Mouse (Mus musculus): ENCODE measurements around the gene Rnf216. TPM values are rescaled to one million over a fixed set of nuclear protein-coding genes. Genes with fewer than 3 reads are reported as not detected.

Gene Rnf216
- polyA plus RNA-seq, 1 experiment from 2014 or later: 37.6 TPM

GRCm38 (mm10) chr5:143129101-143129500 lies 16.3 kb upstream of the Rnf216 start:
- Histone ChIP-seq H3K27ac (no peak overlapping the region), H3K27me3 (no peaks in the 10 kb centered on the region), H3K9me3 (no peaks in the 10 kb centered on the region), H3K4me2 (no peak overlapping the region), H3K4me3 (no peak overlapping the region), H3K4me1 (no peaks in the 10 kb centered on the region), H3K36me3 (no peaks in the 10 kb centered on the region), H3K9ac (no peak overlapping the region)
- ATAC-seq (ENCODE audit: borderline replicate concordance, extremely low read depth, low FRiP score, low TSS enrichment): no peak
- 91% methylated on average over 16 of the region's 16 CpGs for WGBS

DNA sequence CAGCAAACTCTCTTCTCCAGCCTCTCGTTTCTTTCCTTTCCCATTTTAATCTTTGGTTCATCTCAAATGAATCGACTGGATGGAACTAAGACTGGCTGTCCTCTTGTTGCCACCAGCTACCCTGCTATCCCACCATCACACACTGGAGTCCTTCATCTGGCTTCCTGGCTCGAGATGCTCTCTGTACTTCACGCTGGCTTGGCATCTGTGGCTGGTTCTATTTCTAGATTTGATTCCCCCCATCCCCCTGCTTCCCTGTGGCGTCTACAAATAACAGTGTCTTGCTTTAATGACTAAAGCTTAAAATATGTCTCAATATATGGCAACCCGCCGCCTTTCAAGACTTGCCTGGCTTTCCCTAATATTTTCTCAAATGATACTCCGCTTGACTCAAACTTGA lies 15.0 kb upstream of the Rnf216 start:
- H3K9me3 ChIP-seq: no peaks in the 10 kb centered on the region
- H3K36me3 ChIP-seq: no peaks in the 10 kb centered on the region
- no peak for ATAC-seq (ENCODE audit: borderline replicate concordance, extremely low read depth, low FRiP score, low TSS enrichment)
- no peaks in the 10 kb centered on the region for H3K27me3 ChIP-seq
- H3K4me1 ChIP-seq: no peaks in the 10 kb centered on the region
- no peak overlapping the region for H3K27ac ChIP-seq
- H3K4me3 ChIP-seq: no peak overlapping the region
- 77% methylated on average over 8 of the region's 8 CpGs for WGBS
- no peak overlapping the region for H3K4me2 ChIP-seq
- H3K9ac ChIP-seq: no peak overlapping the region

DNA sequence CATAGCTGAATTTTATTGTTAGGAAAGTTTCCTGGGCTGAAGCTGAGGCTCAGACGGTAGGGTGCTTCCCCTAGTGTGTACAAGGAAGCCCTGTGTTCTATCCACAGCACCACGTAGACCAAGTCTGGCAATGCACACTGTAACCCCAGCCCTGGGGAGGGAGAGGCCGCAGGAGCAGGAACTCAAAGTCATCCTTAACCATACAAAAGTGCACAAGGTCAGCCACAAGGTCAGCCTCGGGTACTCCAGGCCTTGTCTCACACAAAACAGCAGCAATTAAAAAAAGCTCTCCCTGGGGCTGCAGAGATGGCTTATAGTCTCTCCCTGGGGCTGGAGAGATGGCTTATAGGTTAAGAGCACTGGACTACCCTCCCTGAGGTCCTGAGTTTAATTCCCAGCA lies 14.1 kb upstream of the Rnf216 start:
- 51% methylated on average over 4 of the region's 4 CpGs for WGBS
- no peak for ATAC-seq (ENCODE audit: borderline replicate concordance, extremely low read depth, low FRiP score, low TSS enrichment)
- Histone ChIP-seq H3K9ac (no peak overlapping the region), H3K27me3 (no peaks in the 10 kb centered on the region), H3K36me3 (no peaks in the 10 kb centered on the region), H3K4me2 (no peak overlapping the region), H3K27ac (no peak overlapping the region), H3K4me1 (no peaks in the 10 kb centered on the region), H3K4me3 (no peak overlapping the region), H3K9me3 (no peaks in the 10 kb centered on the region)

- Histone ChIP-seq H3K9me3 (no peaks in the 10 kb centered on the region), H3K36me3 (no peaks in the 10 kb centered on the region), H3K27me3 (no peaks in the 10 kb centered on the region), H3K27ac (no peak overlapping the region), H3K4me3 (no peak overlapping the region), H3K4me2 (no peak overlapping the region), H3K9ac (no peak overlapping the region), H3K4me1 (no peaks in the 10 kb centered on the region)
- ATAC-seq (ENCODE audit: borderline replicate concordance, extremely low read depth, low FRiP score, low TSS enrichment): no peak
- WGBS: 92% methylated on average over 9 of the region's 9 CpGs
Observed at GRCm38 (mm10) chr5:143126089-143126488, 13.3 kb upstream of the Rnf216 start.

DNA sequence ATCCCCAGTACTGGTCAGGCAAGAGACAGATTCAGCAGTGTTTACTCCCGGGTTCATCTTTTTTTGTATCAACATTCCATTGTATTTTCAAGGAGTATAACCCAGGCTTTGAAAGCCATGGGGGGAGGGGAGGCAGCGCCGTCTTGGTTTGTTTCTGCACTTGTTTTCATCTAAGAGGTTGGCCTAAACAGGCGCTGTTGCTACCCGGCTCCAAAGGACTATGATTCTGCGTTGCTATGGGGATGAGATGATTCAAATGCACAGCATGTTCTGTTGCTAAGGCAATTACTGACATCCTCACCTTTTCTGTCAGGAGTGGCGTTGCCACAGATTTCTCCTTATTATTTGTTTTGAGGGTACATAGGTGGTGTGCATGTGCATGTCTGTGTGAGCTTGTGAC lies 12.8 kb upstream of the Rnf216 start:
- Histone ChIP-seq H3K27me3 (no peaks in the 10 kb centered on the region), H3K4me2 (no peak overlapping the region), H3K4me1 (no peaks in the 10 kb centered on the region), H3K4me3 (no peak overlapping the region), H3K9ac (no peak overlapping the region), H3K27ac (no peak overlapping the region), H3K9me3 (no peaks in the 10 kb centered on the region), H3K36me3 (no peaks in the 10 kb centered on the region)
- WGBS: 55% methylated on average over 7 of the region's 7 CpGs
- ATAC-seq (ENCODE audit: borderline replicate concordance, extremely low read depth, low FRiP score, low TSS enrichment): no peak

- no peak overlapping the region for H3K27ac ChIP-seq
- H3K9ac ChIP-seq: no peak overlapping the region
- no peaks in the 10 kb centered on the region for H3K4me1 ChIP-seq
- no peak for ATAC-seq (ENCODE audit: borderline replicate concordance, extremely low read depth, low FRiP score, low TSS enrichment)
- H3K36me3 ChIP-seq: no peaks in the 10 kb centered on the region
- H3K27me3 ChIP-seq: no peaks in the 10 kb centered on the region
- H3K4me3 ChIP-seq: no peak overlapping the region
- H3K9me3 ChIP-seq: no peaks in the 10 kb centered on the region
- H3K4me2 ChIP-seq: no peak overlapping the region
- WGBS: 82% methylated on average over 4 of the region's 4 CpGs
Observed at GRCm38 (mm10) chr5:143124805-143125378, 12.1 kb upstream of the Rnf216 start.

GRCm38 (mm10) chr5:143122673-143123072 lies 9.9 kb upstream of the Rnf216 start:
- Histone ChIP-seq H3K36me3 (no peaks in the 10 kb centered on the region), H3K9ac (no peak overlapping the region), H3K4me3 (no peak overlapping the region), H3K4me2 (no peak overlapping the region), H3K4me1 (no peaks in the 10 kb centered on the region), H3K27me3 (no peaks in the 10 kb centered on the region), H3K9me3 (no peaks in the 10 kb centered on the region), H3K27ac (no peak overlapping the region)
- WGBS: 15% methylated on average over 1 of the region's 1 CpGs
- no peak for ATAC-seq (ENCODE audit: borderline replicate concordance, extremely low read depth, low FRiP score, low TSS enrichment)

- H3K27ac ChIP-seq: no peak overlapping the region
- H3K36me3 ChIP-seq: no peaks in the 10 kb centered on the region
- ATAC-seq (ENCODE audit: borderline replicate concordance, extremely low read depth, low FRiP score, low TSS enrichment): no peak
- H3K4me1 ChIP-seq: no peaks in the 10 kb centered on the region
- H3K27me3 ChIP-seq: no peaks in the 10 kb centered on the region
- no peak overlapping the region for H3K9ac ChIP-seq
- no peak overlapping the region for H3K4me3 ChIP-seq
- 61% methylated on average over 8 of the region's 8 CpGs for WGBS
- H3K9me3 ChIP-seq: no peaks in the 10 kb centered on the region
- no peak overlapping the region for H3K4me2 ChIP-seq
Observed at GRCm38 (mm10) chr5:143122125-143122524, 9.3 kb upstream of the Rnf216 start.

DNA sequence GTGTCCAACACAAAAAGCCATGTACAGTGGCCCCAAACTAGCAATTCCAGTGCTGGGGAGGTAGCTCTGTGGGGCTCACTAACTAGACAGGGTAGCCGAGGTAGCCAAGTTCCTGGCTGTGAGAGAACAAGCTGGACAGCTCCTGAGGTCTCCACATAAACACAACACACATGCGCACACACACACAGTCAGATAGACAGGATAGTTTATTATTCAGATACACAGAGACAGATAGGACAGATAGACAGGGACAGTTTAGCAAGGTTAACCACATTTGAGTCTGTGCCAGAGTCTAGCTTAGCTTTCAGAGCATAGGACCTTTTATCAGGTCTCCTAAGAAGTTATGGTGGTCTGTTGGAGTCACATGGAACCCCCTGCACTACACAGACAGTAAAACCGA lies 6.0 kb downstream of the Rnf216 start:
- no peak overlapping the region for H3K9ac ChIP-seq
- H3K27ac ChIP-seq: no peak overlapping the region
- H3K4me1 ChIP-seq: peaks cover 8% of the 10 kb centered on the region
- no peaks in the 10 kb centered on the region for H3K9me3 ChIP-seq
- no peak overlapping the region for H3K4me2 ChIP-seq
- no peaks in the 10 kb centered on the region for H3K27me3 ChIP-seq
- no peak for ATAC-seq (ENCODE audit: borderline replicate concordance, extremely low read depth, low FRiP score, low TSS enrichment)
- no peaks in the 10 kb centered on the region for H3K36me3 ChIP-seq
- no peak overlapping the region for H3K4me3 ChIP-seq
- WGBS: 90% methylated on average over 3 of the region's 3 CpGs

GRCm38 (mm10) chr5:143103231-143103630 lies 9.6 kb downstream of the Rnf216 start:
- no peak for ATAC-seq (ENCODE audit: borderline replicate concordance, extremely low read depth, low FRiP score, low TSS enrichment)
- no peak overlapping the region for H3K4me3 ChIP-seq
- no peak overlapping the region for H3K9ac ChIP-seq
- no peak overlapping the region for H3K27ac ChIP-seq
- no peaks in the 10 kb centered on the region for H3K9me3 ChIP-seq
- no peaks in the 10 kb centered on the region for H3K27me3 ChIP-seq
- no peak overlapping the region for H3K4me2 ChIP-seq
- 89% methylated on average over 2 of the region's 2 CpGs for WGBS
- H3K4me1 ChIP-seq: 0 out of 2 replicates have a peak, but pooled peaks cover 4% of the 10 kb centered on the region
- no peaks in the 10 kb centered on the region for H3K36me3 ChIP-seq

GRCm38 (mm10) chr5:143101626-143102025 lies 11.2 kb downstream of the Rnf216 start:
- Histone ChIP-seq H3K9ac (no peak overlapping the region; the same call in 1 of the 2 replicates), H3K27ac (no peak overlapping the region), H3K27me3 (no peaks in the 10 kb centered on the region), H3K4me1 (0 out of 2 replicates have a peak, but pooled peaks cover 4% of the 10 kb centered on the region), H3K4me2 (no peak overlapping the region), H3K9me3 (no peaks in the 10 kb centered on the region), H3K36me3 (no peaks in the 10 kb centered on the region), H3K4me3 (no peak overlapping the region)
- no peak for ATAC-seq (ENCODE audit: borderline replicate concordance, extremely low read depth, low FRiP score, low TSS enrichment)
- 89% methylated on average over 1 of the region's 1 CpGs for WGBS

GRCm38 (mm10) chr5:143095256-143095655 lies 17.5 kb downstream of the Rnf216 start:
- 86% methylated on average over 7 of the region's 7 CpGs for WGBS
- Histone ChIP-seq H3K9ac (no peak overlapping the region), H3K4me3 (no peak overlapping the region)

GRCm38 (mm10) chr5:143092891-143093290 lies 19.9 kb downstream of the Rnf216 start:
- Histone ChIP-seq H3K27ac (no peak overlapping the region), H3K9ac (no peak overlapping the region), H3K36me3 (peaks cover 49% of the 10 kb centered on the region), H3K4me3 (no peak overlapping the region), H3K9me3 (no peaks in the 10 kb centered on the region), H3K27me3 (no peaks in the 10 kb centered on the region), H3K4me2 (no peak overlapping the region), H3K4me1 (no peaks in the 10 kb centered on the region)
- no peak for ATAC-seq (ENCODE audit: borderline replicate concordance, extremely low read depth, low FRiP score, low TSS enrichment)
- WGBS: 64% methylated on average over 3 of the region's 3 CpGs

More at GRCm38 (mm10) chr5:143095256-143095655, 17.5 kb downstream of the Rnf216 start:
- no peaks in the 10 kb centered on the region for H3K4me1 ChIP-seq
- H3K36me3 ChIP-seq: peaks cover 27% of the 10 kb centered on the region
- no peaks in the 10 kb centered on the region for H3K9me3 ChIP-seq
- H3K27me3 ChIP-seq: no peaks in the 10 kb centered on the region
- ATAC-seq (ENCODE audit: borderline replicate concordance, extremely low read depth, low FRiP score, low TSS enrichment): no peak
- H3K27ac ChIP-seq: no peak overlapping the region
- no peak overlapping the region for H3K4me2 ChIP-seq

Measured in lung, embryonic 15.5 days (tissue).